Mouse (Mus musculus): ENCODE results near the gene Klra3. TPM values are rescaled to one million over a fixed set of nuclear protein-coding genes. Genes with fewer than 3 reads are reported as not detected.
"Not testable (repeated sequence)": the region's sequence is repeated elsewhere in the genome, so short reads cannot be mapped to it uniquely, and the experiment has no call there.

Klra3 gene
- not detected in 2 replicates for polyA plus RNA-seq (2016; fragmentation: Nextera tagmentation; extraction: Ambion mirVana)

DNA sequence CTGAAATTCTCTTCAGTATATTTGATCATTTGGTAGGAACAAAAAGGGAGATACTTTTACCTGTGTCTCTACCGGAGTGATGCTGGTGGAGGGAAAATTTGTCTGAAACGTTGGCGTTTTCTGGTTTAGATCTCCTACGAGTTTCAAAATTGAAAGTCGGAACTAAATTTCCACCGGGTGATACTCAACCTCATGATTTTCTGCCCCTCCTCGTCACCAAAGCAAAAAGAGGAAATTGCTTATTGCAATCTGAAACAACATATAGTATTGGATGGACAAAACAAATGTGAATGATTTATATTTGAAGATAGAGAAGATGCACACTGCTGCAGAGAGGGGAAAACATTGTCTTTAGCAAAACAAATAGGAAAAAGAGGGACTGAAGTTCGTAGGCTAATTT is at the start of gene Klra3:
Gene Klra3 (minus strand): TSS at position 164 of the 400 bp plus-strand sequence.
- Histone ChIP-seq H3K27ac (replicated peaks) (no peak within 1 kb of the TSS), H3K36me3 (no peaks in the 10 kb centered on the region), H3K9me3 (replicated peaks) (peaks cover 13% of the 10 kb centered on the region; the same call in 1 of the 2 replicates), H3K4me3 (no peak within 1 kb of the TSS), H3K27me3 (ENCODE audit: low read depth, poor library complexity, severe bottlenecking) (no peaks in the 10 kb centered on the region), H3K4me1 (no peaks in the 10 kb centered on the region)
- WGBS: 87% methylated on average over 8 of the region's 8 CpGs
- DNase-seq (ENCODE audit: low spot score): no peak

DNA sequence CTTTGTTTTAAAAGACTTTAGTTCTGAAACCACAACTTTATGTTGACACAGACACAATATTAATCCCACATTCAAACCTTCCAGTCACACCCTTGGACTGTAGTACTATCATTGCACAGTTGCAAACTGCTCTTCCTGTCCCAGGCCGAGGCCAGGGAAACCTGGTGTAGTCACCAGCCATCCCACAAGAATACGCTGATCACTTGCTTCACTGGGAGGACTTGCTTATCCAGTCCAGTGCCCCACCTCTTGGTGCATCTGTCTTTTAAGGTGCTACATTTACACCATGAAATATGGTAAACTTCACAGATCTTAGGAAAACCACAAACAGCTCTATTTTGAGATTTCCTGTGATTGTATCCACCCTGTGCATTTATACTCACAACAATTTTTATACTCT is 49.4 kb upstream of the Klra3 start, which contains the start of gene Klra1:
Gene Klra1 (minus strand): TSS at position 125 of the 400 bp plus-strand sequence.
- WGBS: 89% methylated on average over 2 of the region's 2 CpGs
- Histone ChIP-seq H3K27ac (replicated peaks) (no peak within 1 kb of the TSS), H3K9me3 (replicated peaks) (peaks cover 23% of the 10 kb centered on the region; the same call in 1 of the 2 replicates), H3K4me3 (no peak within 1 kb of the TSS), H3K27me3 (ENCODE audit: low read depth, poor library complexity, severe bottlenecking) (no peaks in the 10 kb centered on the region), H3K4me1 (no peaks in the 10 kb centered on the region), H3K36me3 (no peaks in the 10 kb centered on the region)
- DNase-seq (ENCODE audit: low spot score): no peak

DNA sequence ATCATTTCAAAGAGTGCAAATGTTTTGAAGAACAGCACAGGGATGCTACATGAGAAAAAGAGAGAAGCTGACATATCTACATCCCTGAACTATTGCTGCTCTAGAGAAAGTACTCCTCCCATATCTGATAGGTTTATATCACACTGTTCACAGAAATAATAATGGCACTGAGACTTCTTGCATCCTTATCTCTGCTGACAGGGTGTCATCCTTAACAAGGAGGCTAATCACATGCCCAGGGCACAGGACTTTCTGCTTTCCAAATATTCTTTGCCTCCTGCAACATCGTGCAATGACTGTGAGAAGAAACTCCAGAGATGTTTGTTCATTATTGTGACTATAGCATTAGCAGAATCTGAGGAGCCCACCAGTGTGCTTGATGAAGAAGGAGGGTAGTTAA is 48.4 kb upstream of the Klra3 start:
- Histone ChIP-seq H3K9me3 (replicated peaks) (peaks cover 23% of the 10 kb centered on the region; the same call in 1 of the 2 replicates), H3K27me3 (ENCODE audit: low read depth, poor library complexity, severe bottlenecking) (no peaks in the 10 kb centered on the region), H3K4me1 (no peaks in the 10 kb centered on the region), H3K27ac (replicated peaks) (no peak overlapping the region), H3K4me3 (no peak overlapping the region), H3K36me3 (no peaks in the 10 kb centered on the region)
- WGBS: 58% methylated on average over 1 of the region's 1 CpGs
- DNase-seq (ENCODE audit: low spot score): no peak

DNA sequence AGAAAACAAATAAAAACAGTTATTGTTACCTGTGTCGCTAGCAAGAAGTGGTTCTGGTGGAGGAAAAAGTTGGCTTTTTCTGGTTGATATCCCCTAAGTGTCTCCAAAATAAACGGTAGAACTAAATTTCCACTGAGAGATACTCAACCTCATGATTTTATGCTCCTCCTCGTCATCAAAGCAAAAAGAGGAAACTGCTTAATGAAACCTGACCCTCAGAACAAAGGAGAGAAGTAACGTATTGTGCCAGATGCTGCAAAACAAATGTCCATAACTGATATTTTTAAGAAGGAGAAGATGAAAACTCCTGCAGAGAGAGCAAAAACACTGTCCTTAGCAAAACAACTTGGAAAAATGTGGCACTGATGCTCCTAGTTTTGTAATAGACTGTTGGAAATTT is 45.0 kb upstream of the Klra3 start:
- H3K27me3 ChIP-seq (ENCODE audit: low read depth, poor library complexity, severe bottlenecking): no peaks in the 10 kb centered on the region
- 81% methylated on average over 4 of the region's 4 CpGs for WGBS
- H3K4me3 ChIP-seq: no peak overlapping the region
- H3K36me3 ChIP-seq: no peaks in the 10 kb centered on the region
- peaks cover 17% of the 10 kb centered on the region; the same call in 1 of the 2 replicates for H3K9me3 ChIP-seq (replicated peaks)
- no peaks in the 10 kb centered on the region for H3K4me1 ChIP-seq
- H3K27ac ChIP-seq (replicated peaks): no peak overlapping the region
- no peak for DNase-seq (ENCODE audit: low spot score)

DNA sequence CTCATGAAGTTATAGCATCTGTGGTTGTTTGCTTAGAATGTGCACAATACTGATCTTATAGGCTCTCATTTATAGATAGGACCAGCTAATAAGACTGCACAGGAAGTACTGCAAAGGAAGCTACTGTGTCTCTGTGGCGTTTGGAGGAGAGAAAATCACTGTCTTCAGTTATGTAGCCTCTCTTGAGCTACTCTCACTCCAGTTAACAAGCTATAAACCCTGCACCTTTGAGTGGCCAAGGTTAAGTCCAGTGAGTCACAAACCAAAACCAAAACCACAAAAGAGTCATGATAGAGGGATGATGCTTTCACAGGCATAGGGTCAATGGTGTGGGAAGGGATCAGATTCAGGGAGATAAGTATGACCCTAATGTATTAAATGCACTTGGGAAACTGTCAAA is 8.0 kb upstream of the Klra3 start:
- not testable (repeated sequence) for H3K4me1 ChIP-seq; H3K27me3 ChIP-seq (ENCODE audit: low read depth, poor library complexity, severe bottlenecking); H3K27ac ChIP-seq (replicated peaks); H3K4me3 ChIP-seq; DNase-seq (ENCODE audit: low spot score); H3K36me3 ChIP-seq; H3K9me3 ChIP-seq (replicated peaks)
- WGBS: 47% methylated on average over 1 of the region's 1 CpGs

DNA sequence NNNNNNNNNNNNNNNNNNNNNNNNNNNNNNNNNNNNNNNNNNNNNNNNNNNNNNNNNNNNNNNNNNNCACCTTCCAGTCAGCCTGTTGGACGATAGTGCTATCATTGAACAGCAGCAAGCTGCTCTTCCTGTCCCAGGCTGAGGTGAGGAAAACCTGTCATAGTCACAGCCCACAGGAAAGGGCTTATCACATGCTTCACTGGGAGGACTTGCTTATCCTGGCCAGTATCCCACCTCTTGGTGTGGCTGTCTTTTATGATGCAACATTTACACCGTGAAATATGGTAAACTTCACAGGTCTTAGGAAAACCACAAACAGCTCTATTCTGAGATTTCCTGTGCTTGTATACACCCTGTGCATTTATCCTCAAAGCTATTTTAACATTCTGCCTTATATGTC is 4.6 kb upstream of the Klra3 start:
- not testable (repeated sequence) for H3K27ac ChIP-seq (replicated peaks); H3K27me3 ChIP-seq (ENCODE audit: low read depth, poor library complexity, severe bottlenecking); DNase-seq (ENCODE audit: low spot score); H3K4me3 ChIP-seq; H3K36me3 ChIP-seq; H3K4me1 ChIP-seq
- H3K9me3 ChIP-seq (replicated peaks): peaks cover 16% of the 10 kb centered on the region; the same call in 1 of the 2 replicates
- 95% methylated on average over 2 of the region's 2 CpGs for WGBS

DNA sequence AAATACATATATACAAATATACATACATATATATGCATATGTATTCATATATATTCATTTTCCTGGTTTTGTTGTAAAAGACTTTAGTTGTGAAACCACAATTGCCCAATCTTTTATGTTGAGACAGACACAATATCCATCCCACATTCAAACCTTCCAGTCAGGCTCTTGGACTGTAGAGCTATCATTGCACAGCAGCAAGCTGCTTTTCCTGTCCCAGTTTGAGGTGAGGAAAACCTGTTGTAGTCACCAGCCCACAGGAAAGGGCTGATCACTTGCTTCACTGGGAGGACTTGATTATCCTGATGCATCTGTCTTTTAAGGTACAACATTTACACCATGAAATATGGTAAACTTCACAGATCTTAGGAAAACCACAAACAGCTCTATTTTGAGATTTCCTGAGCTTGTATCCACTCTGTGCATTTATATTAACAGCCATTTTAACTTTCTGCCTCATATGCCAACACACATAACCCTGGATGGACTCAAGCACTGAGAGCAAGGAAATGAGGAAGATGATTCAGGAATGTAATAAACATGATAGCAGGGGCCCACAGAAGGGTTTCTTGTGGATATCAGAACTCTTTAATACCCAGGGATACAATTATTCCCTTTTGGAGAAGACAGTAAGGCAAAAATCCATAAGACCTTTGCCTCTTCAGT is 49.3 kb downstream of the Klra3 start:
- DNase-seq (ENCODE audit: low spot score): no peak
- Histone ChIP-seq H3K27me3 (ENCODE audit: low read depth, poor library complexity, severe bottlenecking) (no peaks in the 10 kb centered on the region), H3K4me3 (no peak overlapping the region), H3K4me1 (no peaks in the 10 kb centered on the region), H3K36me3 (no peaks in the 10 kb centered on the region), H3K9me3 (replicated peaks) (peaks cover 23% of the 10 kb centered on the region; the same call in 1 of the 2 replicates), H3K27ac (replicated peaks) (no peak overlapping the region)

DNA sequence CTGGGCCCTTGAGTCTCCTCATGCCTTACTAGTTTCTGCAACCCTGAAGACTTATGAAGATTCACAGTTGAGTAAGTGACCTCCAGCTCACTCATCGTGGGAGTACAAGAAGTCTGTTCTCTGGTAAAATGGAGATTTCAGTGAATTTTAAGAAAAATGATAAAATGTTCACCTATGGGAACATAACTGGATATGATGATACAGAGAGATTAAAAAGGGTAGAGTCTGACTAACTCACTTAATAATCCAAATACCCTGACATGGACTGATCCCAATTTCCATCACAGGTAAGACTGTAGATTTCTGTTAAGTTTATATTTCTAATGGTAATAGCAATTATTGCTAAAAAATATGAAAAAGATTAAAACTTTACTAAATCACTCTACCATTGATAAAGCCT is 55.5 kb downstream of the Klra3 start, which contains the start of gene Klra10:
Gene Klra10 (minus strand): TSS at position 101 of the 400 bp plus-strand sequence.
- H3K4me1 ChIP-seq; H3K4me3 ChIP-seq; H3K36me3 ChIP-seq; H3K27me3 ChIP-seq (ENCODE audit: low read depth, poor library complexity, severe bottlenecking); H3K9me3 ChIP-seq (replicated peaks); H3K27ac ChIP-seq (replicated peaks); DNase-seq (ENCODE audit: low spot score): not testable (repeated sequence)
- 83% methylated on average over 1 of the region's 1 CpGs for WGBS

Other genes with a start within 250 kb of the Klra3 start
- gene Klra8, start 207.7 kb downstream of the Klra3 start, polyA plus RNA-seq (2016; fragmentation: Nextera tagmentation; extraction: Ambion mirVana): not detected in 2 replicates
- gene Klra9, start 144.5 kb downstream of the Klra3 start, polyA plus RNA-seq (2016; fragmentation: Nextera tagmentation; extraction: Ambion mirVana): not detected in 2 replicates
- gene Klra7, start 104.3 kb downstream of the Klra3 start, polyA plus RNA-seq (2016; fragmentation: Nextera tagmentation; extraction: Ambion mirVana): not detected in 2 replicates
- not detected in 2 replicates for gene Klra10, start 55.6 kb downstream of the Klra3 start, polyA plus RNA-seq (2016; fragmentation: Nextera tagmentation; extraction: Ambion mirVana)
- gene Klra1, start 49.3 kb upstream of the Klra3 start, polyA plus RNA-seq (2016; fragmentation: Nextera tagmentation; extraction: Ambion mirVana): not detected in 2 replicates